Mouse (Mus musculus) hindbrain, embryonic 11.5 days (tissue): Measurements from ENCODE around the gene Nectin4. TPM values are rescaled to one million over a fixed set of nuclear protein-coding genes. Genes with fewer than 3 reads are reported as not detected.

Experiments
- ATAC-seq: fragments of 200-750 bp; cut with Nextera tagmentation; 2 replicates; pipeline ENCODE4 v1.8.0; 2017; ENCODE audit warnings: mild to moderate bottlenecking, moderate TSS enrichment, moderate library complexity; ENCODE audit not compliant: low FRiP score
- DNase-seq: peaks from one replicate; pipeline ENCODE4 v3.0.0-alpha.2; 2015; ENCODE audit warnings: low spot score
- H3K27ac ChIP-seq: fragments of 300-500 bp; sonication (generic); 2 replicates; pipeline ENCODE4 v1.5.1; 2014; ENCODE audit warnings: mild to moderate bottlenecking, low read depth, low read length
- H3K27me3 ChIP-seq: fragments of 300-500 bp; sonication (generic); 2 replicates; pipeline ENCODE4 v1.6.1; 2014; ENCODE audit warnings: mild to moderate bottlenecking, low read length, moderate library complexity, mixed read lengths; ENCODE audit not compliant: control insufficient read depth, insufficient read depth
- H3K36me3 ChIP-seq: fragments of 300-500 bp; sonication (generic); 2 replicates; pipeline ENCODE4 v1.6.1; 2014; ENCODE audit warnings: mild to moderate bottlenecking, low read length, moderate library complexity, mixed read lengths; ENCODE audit not compliant: control insufficient read depth, insufficient read depth
- H3K4me1 ChIP-seq: fragments of 300-500 bp; sonication (generic); replicated peaks from 2 replicates; pipeline ENCODE4 v1.6.1; 2014; ENCODE audit warnings: low read length, mixed read lengths; ENCODE audit not compliant: control insufficient read depth, insufficient read depth
- H3K4me2 ChIP-seq: fragments of 300-500 bp; sonication (generic); replicated peaks from 2 replicates; pipeline ENCODE4 v1.6.1; 2014; ENCODE audit warnings: mild to moderate bottlenecking, low read depth, low read length
- H3K4me3 ChIP-seq: fragments of 300-500 bp; sonication (generic); 2 replicates; pipeline ENCODE4 v1.5.1; 2014; ENCODE audit warnings: low read depth, low read length
- H3K9ac ChIP-seq: fragments of 300-500 bp; sonication (generic); 2 replicates; pipeline ENCODE4 v1.6.1; 2014; ENCODE audit warnings: low read depth, low read length
- H3K9me3 ChIP-seq: fragments of 300-500 bp; sonication (generic); 2 replicates; pipeline ENCODE4 v1.6.1; 2016; ENCODE audit warnings: low read length; ENCODE audit not compliant: control insufficient read depth
- WGBS: fragments of 180-500 bp; shearing (Covaris S2); extraction: QIAGEN DNeasy Blood & Tissue Kit; methylation state at CpG from one replicate; pipeline ENCODE4 v1.1.7; 2014; 5-methylcytosine and 5-hydroxymethylcytosine counted together
- polyA plus RNA-seq: library from polyadenylated mRNA; unstranded; fragments of >200 nt; fragmentation: Nextera tagmentation; extraction: Ambion mirVana; gene quantifications from 2 replicates; pipeline ENCODE4 v1.2.1, GENCODE M21; 2014

The Nectin4 gene
- polyA plus RNA-seq, 1 experiment from 2014 or later, result 0.66 TPM

DNA sequence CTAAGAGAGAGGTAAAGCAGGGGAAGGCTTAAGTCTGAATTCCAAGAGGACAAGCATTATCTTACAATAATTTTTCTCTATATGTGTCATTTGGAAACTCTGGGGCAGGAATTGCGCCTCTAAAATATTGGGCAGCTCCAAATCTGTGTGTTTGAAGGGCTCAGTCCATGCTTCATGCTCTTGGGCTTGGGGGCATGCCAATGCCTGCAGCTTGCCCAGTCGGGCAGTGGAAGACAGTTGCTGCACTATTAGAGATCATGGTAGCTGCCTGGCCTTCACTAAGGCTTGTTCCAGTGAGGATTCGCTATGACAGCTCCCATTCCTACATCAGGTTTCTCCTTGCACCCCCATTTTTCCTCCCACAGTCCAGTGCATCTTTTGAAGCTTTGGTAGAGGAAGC is 21.2 kb upstream of the Nectin4 start:
- Histone ChIP-seq H3K9me3 (no peaks in the 10 kb centered on the region), H3K36me3 (no peaks in the 10 kb centered on the region), H3K4me2 (no peak overlapping the region), H3K4me1 (no peaks in the 10 kb centered on the region; the same call in 1 of the 2 replicates), H3K27ac (no peak overlapping the region), H3K27me3 (no peaks in the 10 kb centered on the region), H3K9ac (no peak overlapping the region), H3K4me3 (no peak overlapping the region)
- no peak for DNase-seq
- 93% methylated on average over 3 of the region's 3 CpGs for WGBS
- no peak for ATAC-seq

- DNase-seq (no peak), ATAC-seq (no peak)
- Histone ChIP-seq H3K36me3 (no peaks in the 10 kb centered on the region), H3K4me3 (no peak overlapping the region), H3K4me2 (no peak overlapping the region), H3K9ac (no peak overlapping the region), H3K9me3 (no peaks in the 10 kb centered on the region), H3K27ac (no peak overlapping the region), H3K4me1 (no peaks in the 10 kb centered on the region; the same call in 1 of the 2 replicates), H3K27me3 (no peaks in the 10 kb centered on the region)
- 86% methylated on average over 2 of the region's 2 CpGs for WGBS
Observed at GRCm38 (mm10) chr1:171349210-171349609, 20.7 kb upstream of the Nectin4 start.

DNA sequence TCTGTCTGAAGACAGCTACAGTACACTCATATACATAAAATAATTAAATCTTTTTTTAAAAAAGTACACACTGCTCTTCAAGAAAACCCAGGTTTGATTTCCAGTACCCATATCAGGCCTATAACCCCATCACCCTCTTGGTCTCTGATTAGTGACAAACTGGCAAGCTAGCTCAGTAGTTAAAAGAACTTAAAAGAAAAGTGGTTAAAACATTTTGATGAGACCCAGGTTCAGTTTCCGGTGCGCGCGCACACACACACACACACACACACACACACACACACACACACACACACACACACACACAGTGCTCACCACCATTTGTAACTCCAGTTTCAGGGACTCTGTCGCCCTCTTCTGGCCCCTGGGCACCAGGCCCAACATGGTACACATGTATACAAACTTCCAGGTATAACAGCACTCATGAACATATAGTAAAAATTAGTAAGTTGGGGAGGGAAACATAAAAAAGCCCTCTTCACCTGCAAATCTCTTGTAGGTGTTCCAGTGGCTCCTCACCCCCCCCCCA is 14.0 kb upstream of the Nectin4 start:
- Histone ChIP-seq H3K4me2 (no peak overlapping the region), H3K4me3 (no peak overlapping the region), H3K27me3 (no peaks in the 10 kb centered on the region), H3K9me3 (0 out of 2 replicates have a peak, but pooled peaks cover 2% of the 10 kb centered on the region), H3K27ac (no peak overlapping the region), H3K9ac (no peak overlapping the region), H3K36me3 (no peaks in the 10 kb centered on the region), H3K4me1 (peaks cover 3% of the 10 kb centered on the region; the same call in 1 of the 2 replicates)
- DNase-seq (peak; percentile 35), ATAC-seq (no peak)
- 84% methylated on average over 5 of the region's 5 CpGs for WGBS

DNA sequence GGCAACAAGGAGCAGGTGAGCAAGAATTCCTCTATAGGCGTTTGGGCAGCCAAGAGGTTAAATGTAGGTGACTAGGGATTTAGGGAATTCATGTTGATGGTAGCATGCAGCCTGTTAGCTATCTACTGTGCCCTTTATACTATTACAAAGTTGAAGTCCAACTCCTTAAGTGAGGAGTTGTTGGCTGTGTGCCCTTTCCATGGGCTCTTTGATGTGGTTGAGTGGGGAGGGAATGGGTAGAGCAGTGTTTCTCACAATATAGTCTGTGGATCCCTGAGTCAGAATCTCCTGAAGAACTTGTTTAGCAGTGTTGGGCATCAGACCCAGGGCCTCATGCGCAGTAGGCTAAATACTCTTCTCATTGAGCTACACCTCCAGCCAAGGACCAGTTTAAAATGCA is 13.1 kb upstream of the Nectin4 start:
- no peak overlapping the region for H3K4me3 ChIP-seq
- 85% methylated on average over 2 of the region's 2 CpGs for WGBS
- DNase-seq (no peak), ATAC-seq (no peak)
- peaks cover 3% of the 10 kb centered on the region; the same call in 1 of the 2 replicates for H3K4me1 ChIP-seq
- no peak overlapping the region for H3K27ac ChIP-seq
- no peak overlapping the region for H3K4me2 ChIP-seq
- H3K27me3 ChIP-seq, result no peaks in the 10 kb centered on the region
- no peak overlapping the region for H3K9ac ChIP-seq
- 0 out of 2 replicates have a peak, but pooled peaks cover 2% of the 10 kb centered on the region for H3K9me3 ChIP-seq
- H3K36me3 ChIP-seq, result no peaks in the 10 kb centered on the region

- ATAC-seq (no peak), DNase-seq (peak; percentile 45)
- 82% methylated on average over 4 of the region's 4 CpGs for whole genome bisulfite sequencing
- 0 out of 2 replicates have a peak, but pooled peaks cover 2% of the 10 kb centered on the region for H3K9me3 ChIP-seq
- no peak overlapping the region for H3K4me3 ChIP-seq
- no peak overlapping the region for H3K9ac ChIP-seq
- no peak overlapping the region for H3K4me2 ChIP-seq
- H3K27ac ChIP-seq, result no peak overlapping the region
- no peaks in the 10 kb centered on the region for H3K36me3 ChIP-seq
- H3K27me3 ChIP-seq, result no peaks in the 10 kb centered on the region
- H3K4me1 ChIP-seq, result peaks cover 3% of the 10 kb centered on the region; the same call in 1 of the 2 replicates
Observed at GRCm38 (mm10) chr1:171358421-171358820, 11.5 kb upstream of the Nectin4 start.

DNA sequence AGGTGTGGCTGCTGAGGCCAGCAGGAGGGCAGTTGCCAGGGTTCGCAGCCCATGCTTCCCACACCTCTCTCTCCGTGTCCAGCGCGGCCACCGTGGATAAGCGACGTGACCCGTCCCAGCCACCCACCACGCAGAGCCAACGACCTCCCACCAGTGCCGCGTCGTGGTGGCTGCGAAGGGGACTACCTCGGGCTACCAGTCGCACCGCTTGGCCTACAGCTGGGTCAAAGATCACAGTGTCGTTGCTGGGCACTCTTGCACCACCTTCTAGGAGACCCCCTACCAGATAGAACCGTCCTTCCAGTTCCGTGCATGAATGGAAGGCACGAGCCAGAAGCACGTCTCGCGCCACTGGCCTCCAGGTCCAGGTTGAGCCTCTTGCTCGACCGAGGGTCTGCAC is 9.6 kb upstream of the Nectin4 start:
- peak; percentile 70 for ATAC-seq
- peak overlapping the region; percentile 48 for H3K27ac ChIP-seq
- H3K9me3 ChIP-seq, result 0 out of 2 replicates have a peak, but pooled peaks cover 2% of the 10 kb centered on the region
- H3K36me3 ChIP-seq, result no peaks in the 10 kb centered on the region
- peak overlapping the region; percentile 86 for H3K4me2 ChIP-seq
- peaks cover 3% of the 10 kb centered on the region; the same call in 1 of the 2 replicates for H3K4me1 ChIP-seq
- DNase-seq, result no peak
- WGBS, result 3% methylated on average over 25 of the region's 26 CpGs
- H3K9ac ChIP-seq, result peak overlapping the region; percentile 65
- H3K27me3 ChIP-seq, result no peaks in the 10 kb centered on the region
- peak overlapping the region; percentile 52 for H3K4me3 ChIP-seq

GRCm38 (mm10) chr1:171360656-171361055 is 9.2 kb upstream of the Nectin4 start, which contains the start of gene Klhdc9:
Gene Klhdc9 (minus strand): TSS chr1:171360798.
- Histone ChIP-seq H3K27me3 (no peaks in the 10 kb centered on the region), H3K36me3 (no peaks in the 10 kb centered on the region), H3K4me2 (peak within 1 kb of the TSS; percentile 86), H3K4me1 (peaks cover 3% of the 10 kb centered on the region; the same call in 1 of the 2 replicates), H3K27ac (peak within 1 kb of the TSS; percentile 48), H3K9me3 (0 out of 2 replicates have a peak, but pooled peaks cover 2% of the 10 kb centered on the region), H3K9ac (peak within 1 kb of the TSS; percentile 65), H3K4me3 (peak within 1 kb of the TSS; percentile 52)
- peak; percentile 94 for DNase-seq
- peak; percentile 93 for ATAC-seq
- WGBS, result under 1% methylated on average over 21 of the region's 21 CpGs

GRCm38 (mm10) chr1:171361106-171362103 is 8.5 kb upstream of the Nectin4 start:
- Histone ChIP-seq H3K27me3 (no peaks in the 10 kb centered on the region), H3K4me1 (peaks cover 3% of the 10 kb centered on the region; the same call in 1 of the 2 replicates), H3K9me3 (0 out of 2 replicates have a peak, but pooled peaks cover 2% of the 10 kb centered on the region), H3K4me2 (peak overlapping the region; percentile 86), H3K36me3 (no peaks in the 10 kb centered on the region), H3K9ac (peak overlapping the region; percentile 65), H3K27ac (0 out of 2 replicates have a peak overlapping the region, but pooled peaks have one; percentile 48), H3K4me3 (peak overlapping the region; percentile 52)
- peak; percentile 85 for DNase-seq
- WGBS, result 29% methylated on average over 16 of the region's 16 CpGs
- peak; percentile 81 for ATAC-seq
